Mouse (Mus musculus) testis, postnatal 14 days (tissue): Measurements from ENCODE around the gene Mepce.

Experiments used
- DNase-seq: peaks from one replicate; pipeline ENCODE4 v3.0.0; 2021; ENCODE audit warnings: low spot score

The Mepce gene

DNA sequence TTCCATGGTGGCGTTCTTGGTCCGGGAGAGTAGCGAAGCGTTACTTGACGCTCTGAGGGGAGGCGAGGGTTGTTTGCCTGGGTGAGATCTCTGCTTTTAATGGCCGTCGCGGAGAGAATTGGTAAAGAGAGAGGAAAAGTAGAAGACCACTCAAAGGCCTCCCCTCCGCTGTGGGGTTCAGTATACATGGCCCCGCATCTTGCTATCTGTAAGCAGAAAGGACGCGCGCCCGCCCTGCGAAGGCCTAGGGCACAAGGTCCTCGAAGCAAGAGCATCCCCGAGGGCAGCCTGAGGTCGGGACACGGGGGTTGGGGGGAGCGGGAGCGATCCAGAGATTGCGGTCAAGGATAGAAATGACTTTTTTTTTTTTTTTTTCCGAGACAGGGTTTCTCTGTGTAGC, 716 bp upstream of the Mepce start:
- DNase-seq, result peak; percentile 72

DNA sequence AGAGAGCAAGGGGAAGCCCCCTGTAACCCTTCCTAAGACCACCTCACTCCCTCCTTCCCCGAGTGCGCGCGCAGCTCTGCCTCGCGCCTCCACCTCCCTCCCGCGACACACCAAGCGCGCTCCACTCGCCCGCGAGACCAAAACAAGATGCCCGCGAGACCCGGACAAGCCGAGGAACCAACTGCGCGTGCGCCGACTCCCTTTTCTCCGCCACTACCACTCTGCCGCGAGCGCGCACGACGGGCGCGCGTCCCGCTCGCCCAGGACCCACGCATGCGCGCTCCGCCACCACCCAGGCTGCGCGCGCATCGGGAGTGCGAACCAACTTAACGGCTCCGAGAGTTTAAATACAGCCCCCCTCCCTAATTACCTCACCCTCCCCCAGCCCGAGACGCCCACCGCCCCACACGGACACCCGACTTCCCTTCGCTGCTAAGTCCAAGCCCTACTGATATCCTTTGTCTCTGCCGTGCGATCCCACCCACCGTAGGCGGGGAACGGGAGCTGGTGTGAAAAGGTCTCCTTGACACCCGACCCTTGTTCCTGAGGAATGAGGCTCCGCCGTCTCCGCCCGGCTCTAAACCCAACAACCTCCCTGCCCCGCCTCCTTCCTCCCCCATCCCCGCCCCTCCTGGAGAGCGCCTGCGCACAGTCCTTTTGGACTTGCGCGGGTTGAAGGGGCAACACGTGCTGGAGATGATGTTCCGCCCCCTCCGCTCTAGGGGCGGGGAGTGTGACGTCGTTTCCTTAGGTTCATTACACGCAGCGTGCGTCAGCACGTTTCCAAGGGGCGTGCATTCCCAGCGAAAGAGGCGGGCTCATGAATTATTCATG, 1.1 kb downstream of the Mepce start:
- peak; percentile 99 for DNase-seq

DNA sequence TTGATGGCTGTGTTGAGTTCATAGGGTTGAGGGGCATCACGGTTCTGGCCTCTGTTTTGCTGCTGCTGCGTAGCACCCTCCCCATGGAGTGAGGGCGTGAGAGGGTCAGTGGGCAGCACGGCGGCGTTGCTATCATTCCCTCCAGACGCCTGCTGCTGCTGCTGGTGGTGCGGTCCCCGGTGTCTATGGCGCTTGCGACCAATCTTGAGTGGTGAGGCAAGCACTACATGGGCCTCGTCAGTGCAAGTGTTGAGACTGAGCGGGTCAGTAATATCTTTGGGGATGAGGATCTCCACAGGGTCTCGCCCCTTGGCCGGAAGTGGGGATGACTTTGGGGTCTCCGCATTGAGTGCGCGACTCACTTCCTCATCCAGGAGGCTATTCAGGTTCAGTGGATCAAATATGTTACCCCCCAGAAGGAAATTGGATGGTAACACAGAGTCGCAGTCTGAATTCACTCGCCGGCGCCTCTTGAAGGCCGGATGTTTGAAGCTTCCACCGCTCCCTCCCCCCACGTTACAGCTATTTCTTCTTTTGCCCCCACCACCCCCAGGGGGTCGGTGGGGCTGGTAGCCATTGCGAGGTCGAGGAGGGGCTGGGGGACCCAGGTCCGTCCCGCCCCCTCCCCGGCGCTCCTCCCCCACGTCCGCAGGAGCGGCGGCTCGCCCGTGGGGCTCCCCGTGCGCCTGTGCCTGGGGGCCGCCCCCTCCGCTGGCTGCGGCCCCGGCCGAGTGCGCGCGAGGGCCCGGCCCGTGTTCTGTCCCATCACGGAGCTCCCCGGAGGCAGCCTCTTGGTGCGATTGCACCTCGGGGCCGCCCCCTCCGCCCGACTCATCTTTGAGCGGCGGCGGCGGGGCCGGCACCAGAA, 2.1 kb downstream of the Mepce start:
- DNase-seq, result no peak

GRCm38 (mm10) chr5:137784546-137784945, 2.9 kb downstream of the Mepce start:
- no peak for DNase-seq

GRCm38 (mm10) chr5:137783901-137784540, 3.4 kb downstream of the Mepce start:
- DNase-seq, result no peak

DNA sequence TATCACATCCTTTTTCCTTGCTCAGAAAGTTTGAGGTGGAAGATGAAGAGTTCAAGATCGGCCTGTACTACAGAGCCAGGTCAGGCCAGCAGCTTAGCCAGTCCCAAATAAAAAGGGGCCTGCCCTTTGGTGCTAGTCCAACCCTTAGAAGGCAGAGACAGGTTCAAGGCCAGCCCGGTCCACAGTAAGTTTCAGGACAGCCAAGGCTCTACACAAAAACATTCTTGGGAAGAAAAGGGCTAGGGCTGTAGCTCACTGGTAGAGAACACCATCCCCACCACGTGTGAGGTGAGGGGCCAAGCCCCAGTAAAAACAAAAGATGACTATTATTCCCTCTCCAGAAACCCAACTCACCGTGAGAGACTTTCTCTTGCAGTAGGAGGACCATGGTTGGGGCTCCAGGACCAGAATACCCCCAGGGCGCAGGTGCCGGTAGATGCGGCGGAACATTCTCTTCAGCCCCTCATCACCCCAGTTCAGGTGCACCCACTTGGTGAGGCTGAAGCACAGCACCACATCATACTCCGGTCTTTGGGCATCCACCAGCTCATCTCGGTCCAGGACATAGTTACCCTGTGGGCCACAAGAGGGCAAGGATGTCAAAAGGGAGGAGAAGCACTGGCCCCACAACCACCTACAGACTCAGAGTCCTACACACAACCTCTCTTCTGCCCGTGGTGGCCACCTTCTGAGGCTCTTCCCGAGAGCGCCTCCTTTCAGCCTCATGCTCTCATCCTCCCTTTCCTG, 4.5 kb downstream of the Mepce start:
- DNase-seq, result no peak

GRCm38 (mm10) chr5:137781661-137782060, 5.8 kb downstream of the Mepce start:
- DNase-seq, result no peak

DNA sequence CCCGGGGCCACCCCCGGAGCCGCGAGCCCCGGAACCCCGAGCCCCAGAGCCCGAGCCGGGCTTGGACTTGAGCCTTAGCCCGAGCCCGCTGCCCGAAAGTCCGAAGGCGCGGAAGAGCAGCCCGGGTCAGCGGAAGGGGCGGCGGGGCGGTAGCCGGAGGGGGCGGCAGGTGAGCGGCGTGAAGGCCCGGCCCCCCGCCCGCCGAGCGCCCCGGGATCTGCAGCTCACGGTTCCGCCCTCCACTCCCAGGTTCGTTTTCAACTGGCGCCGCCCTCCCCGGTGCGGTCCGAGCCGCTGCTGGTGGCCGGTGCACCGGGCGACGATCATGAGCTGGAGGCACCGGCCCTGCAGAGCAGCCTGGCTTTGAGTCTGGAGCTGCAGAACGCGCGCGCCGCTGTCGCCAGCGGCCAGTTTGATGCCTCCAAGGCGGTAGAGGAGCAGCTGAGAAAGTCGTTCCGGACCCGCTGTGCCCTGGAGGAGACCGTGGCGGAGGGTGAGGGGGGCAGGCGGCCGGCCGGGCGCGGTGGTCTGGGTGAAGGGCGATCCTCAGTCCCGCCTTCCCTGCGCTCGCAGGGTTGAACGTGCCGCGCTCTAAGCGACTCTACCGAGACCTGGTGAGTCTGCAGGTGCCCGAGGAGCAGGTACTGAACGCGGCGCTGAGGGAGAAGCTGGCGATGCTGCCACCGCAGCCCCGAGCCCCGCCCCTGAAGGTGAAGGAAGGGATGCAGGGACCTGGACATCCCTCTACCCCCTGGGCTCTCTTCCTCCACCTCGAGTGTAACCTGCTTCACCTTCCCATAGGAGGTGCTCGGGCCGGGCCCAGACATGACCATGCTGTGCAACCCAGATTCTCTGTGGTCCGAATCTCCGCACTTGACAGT, 8.2 kb downstream of the Mepce start:
- no peak for DNase-seq

DNA sequence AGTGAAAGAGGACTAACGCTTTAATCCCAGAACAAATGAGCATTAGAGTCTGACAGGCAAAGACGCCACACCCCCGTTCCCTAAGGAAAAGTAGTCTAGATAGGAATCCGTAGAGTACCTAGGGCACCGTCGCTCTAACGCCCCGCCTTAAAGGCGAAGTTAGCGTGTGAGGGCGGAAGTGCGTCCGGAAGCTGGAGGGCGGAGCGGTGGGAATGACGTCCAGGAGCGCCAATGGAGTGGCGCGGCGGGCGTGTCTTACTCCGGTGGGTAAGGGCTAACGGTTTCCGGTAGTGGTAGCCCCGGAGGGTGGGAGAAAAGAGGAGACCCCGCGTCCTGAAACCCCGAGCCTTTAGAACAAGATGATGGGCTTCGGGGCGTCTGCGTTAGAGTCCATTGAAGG, 8.8 kb downstream of the Mepce start, which contains the start of gene Ppp1r35:
TSS of gene Ppp1r35 (plus strand) at position 215 of the 400 bp plus-strand sequence.
- DNase-seq, result peak; percentile 96

- DNase-seq, result no peak
Measured at GRCm38 (mm10) chr5:137777267-137777845, 10.1 kb downstream of the Mepce start.

- no peak for DNase-seq
Measured at GRCm38 (mm10) chr5:137776408-137776918, 11.0 kb downstream of the Mepce start.

DNA sequence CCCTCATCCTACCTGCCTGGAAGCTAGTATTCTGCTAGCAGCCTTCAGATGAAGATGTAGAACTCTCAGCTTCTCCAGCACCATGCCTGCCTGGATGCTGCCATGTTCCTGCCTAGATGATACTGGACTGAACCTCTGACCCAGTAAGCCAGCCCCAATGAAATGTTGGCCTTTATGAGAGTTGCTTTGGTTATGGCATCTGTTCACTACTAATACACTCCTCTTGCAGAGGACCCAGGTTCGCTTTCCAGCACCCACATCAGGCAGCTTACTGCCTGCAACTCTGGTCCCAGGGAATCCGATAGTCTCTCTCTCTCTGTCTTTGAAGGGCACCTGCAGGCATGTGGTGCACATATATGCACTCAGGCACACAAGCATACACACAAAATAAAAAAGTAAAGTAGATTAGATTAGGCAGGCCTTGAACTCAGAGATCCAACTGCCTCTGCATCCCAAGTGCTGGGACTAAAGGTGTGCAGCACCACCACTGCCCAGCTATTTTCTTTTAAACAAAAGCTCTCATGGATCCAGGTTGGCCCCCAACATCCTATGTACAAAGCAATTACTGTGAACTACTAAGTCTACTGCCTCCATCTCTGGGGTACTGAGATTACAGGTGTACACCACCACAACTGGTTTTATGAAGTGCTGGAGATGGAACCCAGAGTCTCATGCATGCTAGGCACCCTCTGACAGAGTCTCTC, 11.7 kb downstream of the Mepce start:
- no peak for DNase-seq

DNA sequence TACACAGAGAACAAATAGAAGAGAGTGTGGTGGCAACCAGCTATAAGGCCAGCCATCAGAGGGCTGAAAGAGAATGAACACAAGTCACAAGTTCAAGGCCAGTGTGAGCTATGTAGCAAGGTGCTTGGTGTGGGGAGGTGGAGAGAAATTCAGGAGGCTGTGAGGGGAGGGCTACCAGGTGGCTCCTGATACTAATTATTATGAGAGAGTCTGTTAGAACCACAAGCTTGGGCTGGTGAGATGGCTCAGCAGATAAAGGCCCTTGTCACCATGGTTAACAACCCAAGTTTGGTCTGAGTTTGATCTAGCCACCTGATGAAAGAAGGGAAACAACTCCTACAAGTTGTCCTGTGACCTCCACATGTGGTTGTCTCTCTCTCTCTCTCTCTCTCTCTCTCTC, 14.7 kb downstream of the Mepce start:
- no peak for DNase-seq

DNA sequence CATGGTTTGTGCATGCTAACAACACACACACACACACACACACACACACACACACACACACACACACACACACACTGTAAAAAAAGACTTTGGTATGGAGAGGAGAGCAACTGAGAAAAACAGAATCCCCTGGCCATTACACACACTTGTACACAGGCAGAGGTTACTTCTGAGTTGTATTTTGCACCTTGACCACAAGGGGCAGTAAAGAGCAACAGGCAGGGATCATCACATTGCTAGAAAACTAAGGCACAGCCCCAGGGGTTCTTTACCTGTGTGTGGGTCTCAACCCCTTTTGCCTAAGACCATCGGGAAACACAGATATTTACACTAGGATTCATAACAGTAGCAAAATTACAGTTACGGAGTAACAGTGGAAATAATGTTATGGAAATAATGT, 16.7 kb downstream of the Mepce start:
- DNase-seq, result no peak

GRCm38 (mm10) chr5:137768475-137768874, 19.0 kb downstream of the Mepce start:
- no peak for DNase-seq

- DNase-seq, result no peak
Measured at GRCm38 (mm10) chr5:137766270-137766669, 21.2 kb downstream of the Mepce start.

- DNase-seq, result no peak
Measured at GRCm38 (mm10) chr5:137764609-137765340, 22.7 kb downstream of the Mepce start.

DNA sequence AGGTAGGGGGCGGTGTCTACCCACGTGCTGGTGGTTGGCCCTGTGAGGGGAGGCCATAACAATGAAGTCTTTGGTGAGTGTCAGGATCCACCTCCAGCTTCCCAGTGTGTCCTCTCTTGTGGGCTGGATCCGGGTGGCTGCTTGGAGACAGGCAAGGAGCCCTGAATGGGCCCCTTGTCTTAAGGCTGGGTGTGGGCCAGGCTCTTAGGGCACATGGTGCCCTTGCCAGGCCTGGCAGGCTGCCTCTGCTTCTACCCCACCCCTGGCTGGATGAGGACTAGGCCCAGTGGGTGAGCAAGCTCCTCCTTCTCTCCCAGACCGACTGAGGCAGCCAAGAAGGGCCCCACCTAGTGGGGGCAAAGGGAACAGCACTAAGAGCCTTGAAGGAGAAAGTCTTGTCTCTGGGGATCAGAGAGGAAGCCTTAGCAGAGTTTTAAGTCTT, 27.5 kb downstream of the Mepce start:
- DNase-seq, result peak; percentile 90
